Mouse (Mus musculus): ENCODE results near the gene Chic2. TPM values are rescaled to one million over a fixed set of nuclear protein-coding genes. Genes with fewer than 3 reads are reported as not detected.

Gene Chic2
- polyA plus RNA-seq, 1 experiment from 2014 or later, result 30.7 TPM

DNA sequence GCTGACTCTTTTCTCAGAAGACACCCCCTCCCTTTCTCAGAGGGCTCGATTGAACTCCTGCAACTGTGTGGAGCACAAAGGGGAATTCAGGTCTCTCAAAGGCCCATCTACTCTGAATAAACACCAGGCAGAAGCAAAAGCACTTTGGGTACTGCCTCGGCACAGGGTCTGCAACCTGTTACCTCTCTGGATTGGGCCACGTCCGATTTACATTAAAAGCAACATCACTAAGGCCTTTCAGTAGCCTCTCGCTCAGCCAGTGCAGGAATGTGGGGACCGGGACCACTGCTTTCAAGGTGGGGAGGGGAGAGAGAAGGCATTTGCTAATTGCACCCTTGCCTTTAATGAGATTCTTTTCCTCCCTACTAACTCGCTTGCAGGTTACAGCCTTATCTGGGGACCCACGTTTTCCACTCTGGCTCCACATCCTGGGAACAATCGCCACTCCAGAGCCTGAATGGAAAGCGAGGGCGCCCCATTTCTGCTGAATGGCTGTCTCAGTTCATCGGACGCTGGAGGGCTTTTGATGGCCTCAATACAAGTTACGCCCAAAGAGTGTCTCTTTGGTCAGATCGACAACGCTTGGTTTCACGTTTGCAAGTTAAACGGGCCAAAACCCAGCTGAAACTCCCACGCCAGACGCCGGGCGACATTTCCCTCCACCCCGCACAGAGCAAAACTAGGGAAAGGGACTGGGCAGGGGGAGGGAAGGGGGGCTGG lies 26.2 kb upstream of the Chic2 start:
- no peak overlapping the region for H3K27ac ChIP-seq (ENCODE audit: low read depth, low read length)
- H3K36me3 ChIP-seq (ENCODE audit: control insufficient read depth, insufficient read depth), result no peaks in the 10 kb centered on the region
- 2% methylated on average over 23 of the region's 23 CpGs for whole genome bisulfite sequencing
- no peak for ATAC-seq
- H3K4me1 ChIP-seq (replicated peaks; ENCODE audit: control insufficient read depth, insufficient read depth, low read length), result no peaks in the 10 kb centered on the region; the same call in 1 of the 2 replicates
- no peak for TF ChIP-seq CTCF (IDR thresholded peaks at IDR 0.05; ENCODE audit: low read depth)
- H3K9me3 ChIP-seq (ENCODE audit: control insufficient read depth), result no peaks in the 10 kb centered on the region
- no peak overlapping the region for H3K9ac ChIP-seq (ENCODE audit: low read depth, low read length)
- no peak overlapping the region for H3K4me2 ChIP-seq (replicated peaks; ENCODE audit: low read depth)
- H3K27me3 ChIP-seq (replicated peaks; ENCODE audit: control insufficient read depth, insufficient read depth, low read length), result peaks cover 83% of the 10 kb centered on the region
- no peak overlapping the region for H3K4me3 ChIP-seq (ENCODE audit: low read depth, low read length)

DNA sequence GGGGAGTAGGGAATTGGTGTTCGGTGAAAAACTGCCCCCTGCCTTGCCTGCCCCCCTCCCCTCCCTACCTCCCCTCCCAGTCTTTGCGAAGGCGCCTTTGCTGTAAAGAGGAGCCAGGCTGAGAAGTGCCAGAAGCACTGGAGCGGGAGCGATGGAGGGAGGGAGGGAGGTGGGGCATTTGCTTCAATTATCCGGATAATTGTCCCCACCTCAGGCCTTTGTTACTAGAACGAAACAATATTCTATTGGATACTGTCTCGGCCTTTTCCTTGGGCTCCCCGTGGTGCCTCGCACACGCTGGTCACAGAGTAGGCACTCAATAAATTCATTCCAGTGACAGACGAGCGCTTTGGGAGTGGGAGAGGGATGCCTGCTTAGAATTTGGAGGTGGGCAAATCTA lies 25.6 kb upstream of the Chic2 start:
- Histone ChIP-seq H3K36me3 (ENCODE audit: control insufficient read depth, insufficient read depth) (no peaks in the 10 kb centered on the region), H3K4me2 (replicated peaks; ENCODE audit: low read depth) (no peak overlapping the region), H3K9me3 (ENCODE audit: control insufficient read depth) (no peaks in the 10 kb centered on the region), H3K27me3 (replicated peaks; ENCODE audit: control insufficient read depth, insufficient read depth, low read length) (peaks cover 80% of the 10 kb centered on the region), H3K4me1 (replicated peaks; ENCODE audit: control insufficient read depth, insufficient read depth, low read length) (no peaks in the 10 kb centered on the region; the same call in 1 of the 2 replicates), H3K4me3 (ENCODE audit: low read depth, low read length) (no peak overlapping the region), H3K9ac (ENCODE audit: low read depth, low read length) (no peak overlapping the region), H3K27ac (ENCODE audit: low read depth, low read length) (no peak overlapping the region)
- no peak for TF ChIP-seq CTCF (IDR thresholded peaks at IDR 0.05; ENCODE audit: low read depth)
- ATAC-seq, result no peak
- WGBS, result 9% methylated on average over 13 of the region's 13 CpGs

DNA sequence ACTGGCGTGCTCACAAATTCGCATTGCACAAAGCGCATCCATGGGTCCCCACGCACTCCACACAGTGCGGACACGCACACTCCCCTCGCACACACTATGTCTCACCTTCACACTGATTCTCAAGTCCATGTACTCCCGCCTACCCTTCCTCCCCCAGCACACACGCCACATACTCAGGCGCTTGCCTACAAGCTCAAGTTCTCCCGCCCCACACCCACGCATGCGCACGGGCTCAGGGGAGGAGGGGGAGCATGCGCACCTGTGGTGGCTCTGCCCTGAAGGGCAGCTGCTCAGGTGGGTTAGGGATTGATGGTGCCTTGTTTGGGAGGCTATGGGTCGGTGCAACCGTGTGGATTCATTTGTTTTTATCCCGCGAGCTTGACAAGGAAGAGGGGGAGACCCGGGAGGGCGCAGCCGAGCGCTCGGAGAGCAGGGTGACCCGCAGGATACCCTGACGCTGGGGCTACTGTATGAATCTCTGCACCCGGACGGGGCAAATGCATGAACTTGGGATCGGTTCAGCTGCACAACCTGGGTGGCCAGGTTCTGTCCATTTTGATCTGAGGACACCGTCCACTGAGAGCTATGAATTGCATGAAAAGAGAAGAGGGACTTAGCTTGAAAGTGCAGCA lies 22.7 kb upstream of the Chic2 start:
- 1% methylated on average over 30 of the region's 30 CpGs for WGBS
- Histone ChIP-seq H3K4me3 (ENCODE audit: low read depth, low read length) (peak overlapping the region; percentile 35), H3K4me2 (replicated peaks; ENCODE audit: low read depth) (peak overlapping the region; percentile 73), H3K4me1 (replicated peaks; ENCODE audit: control insufficient read depth, insufficient read depth, low read length) (no peaks in the 10 kb centered on the region; the same call in 1 of the 2 replicates), H3K27ac (ENCODE audit: low read depth, low read length) (no peak overlapping the region), H3K27me3 (replicated peaks; ENCODE audit: control insufficient read depth, insufficient read depth, low read length) (peaks cover 57% of the 10 kb centered on the region), H3K36me3 (ENCODE audit: control insufficient read depth, insufficient read depth) (no peaks in the 10 kb centered on the region), H3K9me3 (ENCODE audit: control insufficient read depth) (0 out of 2 replicates have a peak, but pooled peaks cover 3% of the 10 kb centered on the region), H3K9ac (ENCODE audit: low read depth, low read length) (no peak overlapping the region)
- no peak for ATAC-seq
- TF ChIP-seq CTCF (IDR thresholded peaks at IDR 0.05; ENCODE audit: low read depth), result no peak

DNA sequence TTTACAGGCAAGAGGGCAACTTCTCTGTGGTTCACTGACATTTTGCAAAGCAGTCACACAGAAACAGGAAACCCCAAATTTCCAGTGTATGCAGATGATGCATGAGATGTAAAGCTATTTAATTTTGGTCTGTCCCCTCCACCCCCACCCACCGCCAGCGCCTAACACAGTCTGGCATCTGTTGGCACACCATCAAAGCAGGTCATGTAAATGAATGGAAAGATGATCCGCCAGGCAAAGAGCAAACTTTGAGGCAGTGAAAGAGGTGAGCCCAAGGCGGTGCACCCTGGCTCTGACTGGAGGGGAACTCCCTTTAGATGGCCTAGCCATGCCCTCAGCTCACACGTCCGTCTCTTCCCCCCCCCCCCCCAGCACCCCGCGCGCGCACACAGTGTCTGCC lies 22.1 kb upstream of the Chic2 start:
- H3K4me1 ChIP-seq (replicated peaks; ENCODE audit: control insufficient read depth, insufficient read depth, low read length), result no peaks in the 10 kb centered on the region; the same call in 1 of the 2 replicates
- peaks cover 52% of the 10 kb centered on the region for H3K27me3 ChIP-seq (replicated peaks; ENCODE audit: control insufficient read depth, insufficient read depth, low read length)
- H3K9me3 ChIP-seq (ENCODE audit: control insufficient read depth), result 0 out of 2 replicates have a peak, but pooled peaks cover 3% of the 10 kb centered on the region
- no peaks in the 10 kb centered on the region for H3K36me3 ChIP-seq (ENCODE audit: control insufficient read depth, insufficient read depth)
- no peak overlapping the region for H3K9ac ChIP-seq (ENCODE audit: low read depth, low read length)
- ATAC-seq, result no peak
- 14% methylated on average over 5 of the region's 10 CpGs for WGBS
- TF ChIP-seq CTCF (IDR thresholded peaks at IDR 0.05; ENCODE audit: low read depth), result no peak
- peak overlapping the region; percentile 35 for H3K4me3 ChIP-seq (ENCODE audit: low read depth, low read length)
- no peak overlapping the region for H3K27ac ChIP-seq (ENCODE audit: low read depth, low read length)
- H3K4me2 ChIP-seq (replicated peaks; ENCODE audit: low read depth), result peak overlapping the region; percentile 73

DNA sequence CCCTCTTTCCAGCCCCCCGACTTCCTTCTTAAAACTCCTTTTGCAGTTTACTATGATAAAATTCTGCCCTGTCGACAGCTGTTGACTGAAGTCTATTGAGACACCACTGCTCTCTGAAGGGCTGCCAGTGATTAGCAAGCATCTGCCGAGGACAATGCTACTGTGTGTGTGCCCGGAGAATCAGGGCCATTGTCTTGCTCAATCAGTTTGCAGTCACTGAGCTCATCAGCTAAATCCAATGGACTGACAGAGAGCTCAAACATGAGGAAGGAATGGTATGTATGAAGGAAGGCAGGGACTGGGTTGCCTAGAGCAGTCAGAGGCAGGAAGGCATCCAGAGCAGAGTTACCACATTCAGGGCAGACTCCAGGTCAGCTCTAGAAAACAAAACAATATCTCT lies 18.6 kb upstream of the Chic2 start:
- H3K4me3 ChIP-seq (ENCODE audit: low read depth, low read length), result no peak overlapping the region
- H3K9me3 ChIP-seq (ENCODE audit: control insufficient read depth), result 0 out of 2 replicates have a peak, but pooled peaks cover 3% of the 10 kb centered on the region
- no peak overlapping the region for H3K9ac ChIP-seq (ENCODE audit: low read depth, low read length)
- no peak for TF ChIP-seq CTCF (IDR thresholded peaks at IDR 0.05; ENCODE audit: low read depth)
- 38% methylated on average over 4 of the region's 4 CpGs for WGBS
- H3K27me3 ChIP-seq (replicated peaks; ENCODE audit: control insufficient read depth, insufficient read depth, low read length), result peaks cover 24% of the 10 kb centered on the region
- no peaks in the 10 kb centered on the region for H3K36me3 ChIP-seq (ENCODE audit: control insufficient read depth, insufficient read depth)
- H3K4me1 ChIP-seq (replicated peaks; ENCODE audit: control insufficient read depth, insufficient read depth, low read length), result no peaks in the 10 kb centered on the region
- no peak overlapping the region for H3K27ac ChIP-seq (ENCODE audit: low read depth, low read length)
- ATAC-seq, result no peak
- no peak overlapping the region for H3K4me2 ChIP-seq (replicated peaks; ENCODE audit: low read depth)

DNA sequence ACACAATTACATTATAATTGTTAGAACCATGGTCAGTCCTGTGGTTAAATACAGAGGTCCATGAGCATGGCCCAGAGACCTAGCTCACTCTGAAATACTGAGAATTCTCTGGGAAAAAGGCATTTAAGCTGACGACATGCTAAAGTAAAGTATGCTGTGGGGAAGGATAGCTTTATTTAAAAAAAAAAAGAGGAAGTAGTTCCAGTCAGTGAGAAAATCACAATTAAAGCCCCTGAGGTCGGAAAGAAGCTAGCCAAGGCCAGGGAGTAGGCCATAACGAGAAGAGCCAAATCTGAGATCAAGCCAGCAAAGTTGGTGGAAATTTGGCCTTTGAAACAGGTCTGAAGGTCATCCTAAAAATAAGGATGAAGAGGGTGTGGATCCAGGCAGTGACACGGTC lies 6.5 kb upstream of the Chic2 start:
- Histone ChIP-seq H3K4me3 (ENCODE audit: low read depth, low read length) (no peak overlapping the region), H3K4me2 (replicated peaks; ENCODE audit: low read depth) (no peak overlapping the region), H3K9ac (ENCODE audit: low read depth, low read length) (no peak overlapping the region), H3K4me1 (replicated peaks; ENCODE audit: control insufficient read depth, insufficient read depth, low read length) (no peaks in the 10 kb centered on the region), H3K9me3 (ENCODE audit: control insufficient read depth) (no peaks in the 10 kb centered on the region), H3K27me3 (replicated peaks; ENCODE audit: control insufficient read depth, insufficient read depth, low read length) (no peaks in the 10 kb centered on the region), H3K36me3 (ENCODE audit: control insufficient read depth, insufficient read depth) (no peaks in the 10 kb centered on the region), H3K27ac (ENCODE audit: low read depth, low read length) (no peak overlapping the region)
- no peak for TF ChIP-seq CTCF (IDR thresholded peaks at IDR 0.05; ENCODE audit: low read depth)
- no peak for ATAC-seq
- 80% methylated on average over 4 of the region's 4 CpGs for WGBS

All from intestine, postnatal 0 days (tissue).